Mouse (Mus musculus): ENCODE data around the gene Bahcc1. TPM values are rescaled to one million over a fixed set of nuclear protein-coding genes. Genes with fewer than 3 reads are reported as not detected.

Bahcc1 gene
- total RNA-seq, 2 experiments from 2014 or later = 5.4 to 17.2 TPM

Other genes starting within 250 kb of the Bahcc1 start
- gene Aatk, start 185.8 kb upstream of the Bahcc1 start, total RNA-seq (2015) = 4.7 and 6.3 TPM in 2 replicates
- gene Aatk, start 185.8 kb upstream of the Bahcc1 start, total RNA-seq (2017) = 5.6 and 6.3 TPM in 2 replicates
- 5.1 and 5.2 TPM in 2 replicates for gene Cep131, start 146.1 kb upstream of the Bahcc1 start, total RNA-seq (2015)
- gene Cep131, start 146.1 kb upstream of the Bahcc1 start, total RNA-seq (2017) = 12.3 and 19.3 TPM in 2 replicates
- gene Tepsin, start 134.2 kb upstream of the Bahcc1 start, total RNA-seq (2015) = 8.3 and 10.3 TPM in 2 replicates
- 8.3 and 8.8 TPM in 2 replicates for gene Tepsin, start 134.2 kb upstream of the Bahcc1 start, total RNA-seq (2017)
- gene Ndufaf8, start 134.0 kb upstream of the Bahcc1 start, total RNA-seq (2015) = 18.6 and 24.5 TPM in 2 replicates
- gene Ndufaf8, start 134.0 kb upstream of the Bahcc1 start, total RNA-seq (2017) = 20.0 and 20.6 TPM in 2 replicates
- gene Slc38a10, start 81.6 kb upstream of the Bahcc1 start, total RNA-seq (2015) = 31.6 and 33.3 TPM in 2 replicates
- gene Slc38a10, start 81.6 kb upstream of the Bahcc1 start, total RNA-seq (2017) = 40.2 and 41.2 TPM in 2 replicates
- gene Actg1, start 115.6 kb downstream of the Bahcc1 start, total RNA-seq (2015) = 1,607 and 1,783 TPM in 2 replicates
- 724 and 844 TPM in 2 replicates for gene Actg1, start 115.6 kb downstream of the Bahcc1 start, total RNA-seq (2017)
- not detected in 2 replicates for gene Fscn2, start 128.6 kb downstream of the Bahcc1 start, total RNA-seq (2015)
- not detected in 2 replicates for gene Fscn2, start 128.6 kb downstream of the Bahcc1 start, total RNA-seq (2017)
- 10.8 and 11.0 TPM in 2 replicates for gene Faap100, start 145.8 kb downstream of the Bahcc1 start, total RNA-seq (2015)
- gene Faap100, start 145.8 kb downstream of the Bahcc1 start, total RNA-seq (2017) = 6.5 and 7.0 TPM in 2 replicates
- 37.2 and 41.0 TPM in 2 replicates for gene Nploc4, start 204.8 kb downstream of the Bahcc1 start, total RNA-seq (2015)
- 34.3 and 35.4 TPM in 2 replicates for gene Nploc4, start 204.8 kb downstream of the Bahcc1 start, total RNA-seq (2017)
- gene Tspan10, start 209.7 kb downstream of the Bahcc1 start, total RNA-seq (2015) = not detected in 2 replicates
- not detected in 2 replicates for gene Tspan10, start 209.7 kb downstream of the Bahcc1 start, total RNA-seq (2017)
- 0.27 and 0.32 TPM in 2 replicates for gene Pde6g, start 220.6 kb downstream of the Bahcc1 start, total RNA-seq (2015)
- not detected in 2 replicates for gene Pde6g, start 220.6 kb downstream of the Bahcc1 start, total RNA-seq (2017)
- 10.4 and 10.7 TPM in 2 replicates for gene Oxld1, start 225.1 kb downstream of the Bahcc1 start, total RNA-seq (2015)
- gene Oxld1, start 225.1 kb downstream of the Bahcc1 start, total RNA-seq (2017) = 9.7 and 14.8 TPM in 2 replicates
- gene Ccdc137, start 225.2 kb downstream of the Bahcc1 start, total RNA-seq (2015) = 24.9 and 27.2 TPM in 2 replicates
- gene Ccdc137, start 225.2 kb downstream of the Bahcc1 start, total RNA-seq (2017) = 57.1 and 58.3 TPM in 2 replicates
- gene Arl16, start 234.7 kb downstream of the Bahcc1 start, total RNA-seq (2015) = 13.8 and 19.8 TPM in 2 replicates
- 18.8 and 20.2 TPM in 2 replicates for gene Arl16, start 234.7 kb downstream of the Bahcc1 start, total RNA-seq (2017)

Measured in megakaryocyte progenitor cell, adult 5-6 weeks (primary cell).